Mouse (Mus musculus) C2C12 (cell line): ENCODE results near the gene Slc17a7. TPM values are rescaled to one million over a fixed set of nuclear protein-coding genes. Genes with fewer than 3 reads are reported as not detected.
A peak's percentile ranks its signal among the peaks of the same experiment; 100 is the strongest.
"Not testable (repeated sequence)": the region's sequence is repeated elsewhere in the genome, so short reads cannot be mapped to it uniquely, and the experiment has no call there.

Experiments used
- H3K27me3 ChIP-seq: one replicate; pipeline ENCODE4 v1.6.1; 2011; ENCODE audit not compliant: control insufficient read depth, insufficient read depth, insufficient read length
- H3K36me3 ChIP-seq: one replicate; pipeline ENCODE4 v1.6.1; 2011; ENCODE audit not compliant: control insufficient read depth, insufficient read depth
- H3K4me3 ChIP-seq: one replicate; pipeline ENCODE4 v1.5.1; 2011; ENCODE audit warnings: mild to moderate bottlenecking, control low read depth; ENCODE audit not compliant: poor library complexity, insufficient read depth, severe bottlenecking
- H3K79me2 ChIP-seq: one replicate; pipeline ENCODE4 v1.6.1; 2011; ENCODE audit not compliant: control insufficient read depth, insufficient read depth
- H3K79me3 ChIP-seq: one replicate; pipeline ENCODE4 v1.6.1; 2011; ENCODE audit warnings: low read depth, control low read depth
- H3ac ChIP-seq: one replicate; pipeline ENCODE3; 2011; ENCODE audit warnings: low read depth; ENCODE audit not compliant: control insufficient read depth, insufficient read length
- CEBPB ChIP-seq: IDR thresholded peaks from one replicate; pipeline ENCODE4 v1.6.1; 2011; ENCODE audit warnings: low read depth, mild to moderate bottlenecking, control low read depth, moderate library complexity
- CTCF ChIP-seq: IDR thresholded peaks from one replicate; pipeline ENCODE4 v1.5.1; 2011; ENCODE audit not compliant: control insufficient read depth, insufficient read depth, insufficient read length
- FOSL1 ChIP-seq: IDR thresholded peaks from one replicate; pipeline ENCODE4 v1.8.0; 2011; ENCODE audit warnings: mild to moderate bottlenecking, low read length; ENCODE audit not compliant: poor library complexity, insufficient read depth, severe bottlenecking
- MAX ChIP-seq: IDR thresholded peaks from one replicate; pipeline ENCODE4 v1.6.1; 2011; ENCODE audit warnings: mild to moderate bottlenecking, control low read depth
- MYOD1 ChIP-seq: IDR thresholded peaks from one replicate; pipeline ENCODE4 v1.6.1; 2011; ENCODE audit warnings: low read depth; ENCODE audit not compliant: control insufficient read depth, insufficient read length
- MYOG ChIP-seq: IDR thresholded peaks from one replicate; pipeline ENCODE4 v1.6.1; 2011; ENCODE audit not compliant: control insufficient read depth, insufficient read length; ENCODE audit errors: extremely low read depth
- USF1 ChIP-seq: IDR thresholded peaks from one replicate; pipeline ENCODE4 v1.6.1; 2011; ENCODE audit warnings: low read depth, mild to moderate bottlenecking, control low read depth, moderate library complexity
- polyA plus RNA-seq: library from polyadenylated mRNA; unstranded; fragments of >200 nt; fragmentation: generic; extraction: Trizol; gene quantifications from one replicate; pipeline ENCODE4 v1.2.1, GENCODE M21; 2012; ENCODE audit warnings: missing spikeins

Gene Slc17a7
- polyA plus RNA-seq, 1 experiment = 0.14 TPM

DNA sequence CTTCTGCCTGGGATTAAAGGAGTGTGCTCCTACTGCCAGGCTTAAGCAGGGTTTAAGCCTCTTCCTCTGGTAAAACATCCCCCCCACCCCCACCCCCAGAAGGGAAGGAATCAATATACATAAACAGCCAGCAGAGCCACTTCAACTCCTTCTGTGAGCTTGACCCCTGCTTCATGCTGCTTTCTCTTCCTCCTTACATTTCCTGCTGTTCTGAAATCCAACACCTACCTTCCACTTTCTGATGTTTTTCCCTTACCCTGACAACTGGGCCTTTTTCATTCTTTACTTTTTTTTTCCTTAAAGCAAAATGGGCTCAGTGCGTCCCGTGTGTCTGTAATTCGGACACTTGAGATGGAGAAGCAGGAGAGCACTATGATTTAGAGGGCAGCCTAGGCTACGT lies 13.4 kb upstream of the Slc17a7 start:
- Histone ChIP-seq H3ac (no peak overlapping the region), H3K4me3 (no peak overlapping the region), H3K27me3 (no peaks in the 10 kb centered on the region), H3K36me3 (no peaks in the 10 kb centered on the region), H3K79me2 (peaks cover 6% of the 10 kb centered on the region), H3K79me3 (no peaks in the 10 kb centered on the region)
- TF ChIP-seq CTCF (no peak), MAX (no peak), FOSL1 (no peak), MYOG (no peak), USF1 (no peak), MYOD1 (no peak), CEBPB (no peak)

DNA sequence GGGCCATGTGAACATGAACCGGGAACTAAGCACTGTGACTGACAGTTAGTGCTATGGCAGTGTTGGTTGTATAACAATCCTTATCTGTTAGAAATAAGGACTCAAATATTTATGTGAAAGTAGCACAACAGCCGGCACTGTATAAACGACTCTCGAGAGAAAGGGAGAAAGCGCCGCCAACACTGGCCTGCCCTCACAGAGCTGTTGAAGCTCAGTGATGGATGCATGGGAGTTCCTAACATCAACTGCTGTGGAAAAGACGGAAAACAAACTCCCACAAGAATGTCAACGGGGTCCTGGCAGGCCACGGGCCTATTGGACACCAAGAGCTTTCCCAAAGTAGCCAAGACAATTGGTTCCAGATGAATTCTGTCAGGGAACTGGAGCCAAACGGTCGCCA lies 12.4 kb upstream of the Slc17a7 start:
- no peaks in the 10 kb centered on the region for H3K27me3 ChIP-seq
- H3ac ChIP-seq = no peak overlapping the region
- no peaks in the 10 kb centered on the region for H3K36me3 ChIP-seq
- no peak overlapping the region for H3K4me3 ChIP-seq
- H3K79me2 ChIP-seq = peaks cover 6% of the 10 kb centered on the region
- TF ChIP-seq FOSL1 (no peak), CEBPB (no peak), MYOG (no peak), USF1 (no peak), MAX (no peak), MYOD1 (no peak), CTCF (no peak)
- H3K79me3 ChIP-seq = no peaks in the 10 kb centered on the region

- not testable (repeated sequence) for H3K79me2 ChIP-seq, H3K27me3 ChIP-seq, H3K36me3 ChIP-seq, H3ac ChIP-seq, H3K4me3 ChIP-seq, H3K79me3 ChIP-seq
Measured at GRCm38 (mm10) chr7:45153052-45153451, 10.7 kb upstream of the Slc17a7 start.

DNA sequence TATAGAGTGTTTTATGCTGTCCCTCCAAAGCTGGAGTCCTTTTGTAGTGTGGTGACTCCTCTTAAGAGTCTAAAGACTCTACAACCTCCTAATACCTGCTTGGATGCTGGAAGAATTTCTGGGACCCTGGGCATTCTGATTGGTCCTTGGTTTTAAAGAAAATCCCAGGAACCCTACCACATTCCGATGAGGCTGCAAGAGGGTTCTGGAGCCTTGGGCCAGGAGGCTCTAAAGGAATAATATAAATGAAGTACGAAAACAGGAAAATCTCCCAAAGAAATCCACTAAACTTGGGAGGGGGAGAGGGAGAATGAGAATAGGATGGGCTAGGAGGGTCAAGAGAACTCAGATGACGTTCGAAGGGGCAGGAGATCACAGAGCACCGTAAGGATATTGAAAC lies 10.2 kb upstream of the Slc17a7 start:
- Histone ChIP-seq H3K79me2 (peaks cover 6% of the 10 kb centered on the region), H3K4me3 (peak overlapping the region; percentile 55), H3K27me3 (no peaks in the 10 kb centered on the region), H3K79me3 (no peaks in the 10 kb centered on the region), H3K36me3 (no peaks in the 10 kb centered on the region), H3ac (peak overlapping the region; percentile 85)
- TF ChIP-seq MAX (no peak), CEBPB (no peak), CTCF (no peak), USF1 (no peak), MYOG (no peak), MYOD1 (no peak), FOSL1 (no peak)

DNA sequence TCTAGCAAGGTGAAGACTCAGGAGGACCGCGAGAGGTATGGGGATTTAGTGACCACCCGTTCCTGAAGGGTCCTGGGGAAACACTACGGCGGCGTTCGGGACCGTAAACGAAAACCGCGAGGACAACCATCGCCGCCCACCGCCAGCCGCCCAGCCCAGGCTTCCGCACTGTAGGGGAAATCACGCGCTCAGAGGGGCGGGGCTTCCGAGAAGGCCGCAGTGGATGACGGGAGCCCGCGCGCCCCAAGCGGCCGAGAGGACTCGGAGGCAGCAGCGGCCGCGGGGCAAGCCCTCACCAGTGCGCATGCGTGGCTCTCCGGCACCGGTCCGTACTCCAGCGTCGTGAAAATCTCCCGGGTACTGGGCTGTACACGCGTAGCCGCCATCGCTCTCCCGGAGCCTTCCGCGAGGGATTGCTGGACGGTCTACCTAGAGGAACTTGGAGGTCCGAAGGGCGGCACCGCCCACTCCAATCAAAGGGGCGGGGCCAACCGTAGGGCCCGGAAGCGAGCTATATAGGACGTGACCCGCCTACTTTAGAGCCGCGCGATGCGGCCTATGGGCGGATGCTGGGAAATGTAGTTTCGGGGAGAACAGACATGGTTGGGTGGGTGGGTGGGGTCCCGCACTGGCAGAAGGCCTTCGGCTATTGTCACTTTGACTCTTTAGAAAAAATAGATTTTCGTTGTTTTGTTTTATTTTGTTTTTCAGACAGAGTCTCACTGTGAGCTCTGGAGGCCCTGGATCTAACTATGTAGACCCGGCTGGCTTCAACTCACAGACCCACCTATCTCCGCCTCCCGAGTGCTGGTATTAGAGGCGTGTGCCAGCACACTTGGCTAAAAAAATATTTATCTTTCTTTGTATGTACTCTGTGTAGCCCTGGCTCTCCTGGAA lies 9.4 kb upstream of the Slc17a7 start, which contains the start of the genes Pih1d1 and Aldh16a1:
TSS of gene Pih1d1 (plus strand) at position 208 of the 897 bp plus-strand sequence.
TSS of gene Aldh16a1 (minus strand) at position 489 of the 897 bp plus-strand sequence.
- TF ChIP-seq CTCF = peak; percentile 50
- no peak for TF ChIP-seq MYOD1
- TF ChIP-seq MYOG = no peak
- H3K79me3 ChIP-seq = no peaks in the 10 kb centered on the region
- H3K27me3 ChIP-seq = no peaks in the 10 kb centered on the region
- H3ac ChIP-seq = peak within 1 kb of the TSS; percentile 85
- no peaks in the 10 kb centered on the region for H3K36me3 ChIP-seq
- peak within 1 kb of the TSS; percentile 55 for H3K4me3 ChIP-seq
- H3K79me2 ChIP-seq = peaks cover 6% of the 10 kb centered on the region

- Histone ChIP-seq H3K27me3 (no peaks in the 10 kb centered on the region), H3ac (no peak overlapping the region), H3K79me2 (peaks cover 6% of the 10 kb centered on the region), H3K36me3 (no peaks in the 10 kb centered on the region), H3K79me3 (no peaks in the 10 kb centered on the region), H3K4me3 (no peak overlapping the region)
- TF ChIP-seq CTCF = peak; percentile 28
- TF ChIP-seq MYOG = no peak
Measured at GRCm38 (mm10) chr7:45154993-45155514, 8.7 kb upstream of the Slc17a7 start.
